Mouse (Mus musculus): Measurements from ENCODE around the gene Svs2. TPM values are rescaled to one million over a fixed set of nuclear protein-coding genes. Genes with fewer than 3 reads are reported as not detected.
"Not testable (repeated sequence)": the region's sequence is repeated elsewhere in the genome, so short reads cannot be mapped to it uniquely, and the experiment has no call there.

Svs2 gene
- polyA plus RNA-seq, 1 experiment from 2014 or later = not detected

- no peak for ATAC-seq (replicated peaks; ENCODE audit: insufficient number of reproducible peaks, low FRiP score, low TSS enrichment)
- Histone ChIP-seq H3K4me1 (ENCODE audit: control insufficient read depth, insufficient read depth, low read length) (no peaks in the 10 kb centered on the region), H3K4me3 (ENCODE audit: low read depth, low read length) (no peak overlapping the region), H3K4me2 (no peak overlapping the region), H3K9me3 (replicated peaks; ENCODE audit: control insufficient read depth, low read length) (no peaks in the 10 kb centered on the region), H3K27ac (ENCODE audit: low read depth, low read length) (no peak overlapping the region), H3K9ac (ENCODE audit: low read depth, low read length) (no peak overlapping the region), H3K27me3 (ENCODE audit: control insufficient read depth, insufficient read depth, low read length) (no peaks in the 10 kb centered on the region), H3K36me3 (ENCODE audit: control insufficient read depth, insufficient read depth, low read length) (no peaks in the 10 kb centered on the region)
- WGBS (ENCODE audit: insufficient replicate concordance) = 51% methylated on average over 4 of the region's 4 CpGs
Observed at GRCm38 (mm10) chr2:164206676-164207075, 31.6 kb downstream of the Svs2 start.

- H3K4me1 ChIP-seq (ENCODE audit: control insufficient read depth, insufficient read depth, low read length); ATAC-seq (replicated peaks; ENCODE audit: insufficient number of reproducible peaks, low FRiP score, low TSS enrichment); H3K4me3 ChIP-seq (ENCODE audit: low read depth, low read length); H3K4me2 ChIP-seq; H3K9ac ChIP-seq (ENCODE audit: low read depth, low read length); H3K27ac ChIP-seq (ENCODE audit: low read depth, low read length); H3K27me3 ChIP-seq (ENCODE audit: control insufficient read depth, insufficient read depth, low read length); H3K9me3 ChIP-seq (replicated peaks; ENCODE audit: control insufficient read depth, low read length); H3K36me3 ChIP-seq (ENCODE audit: control insufficient read depth, insufficient read depth, low read length): not testable (repeated sequence)
- WGBS (ENCODE audit: insufficient replicate concordance) = 88% methylated on average over 10 of the region's 10 CpGs
Observed at GRCm38 (mm10) chr2:164206011-164206410, 32.3 kb downstream of the Svs2 start.

- no peak within 1 kb of the TSS for H3K4me2 ChIP-seq
- 76% methylated on average over 20 of the region's 20 CpGs for WGBS (ENCODE audit: insufficient replicate concordance)
Observed at GRCm38 (mm10) chr2:164199626-164200327, 38.5 kb downstream of the Svs2 start, which contains the start of gene Wfdc15a. Gene Wfdc15a (minus strand): TSS chr2:164200130.

GRCm38 (mm10) chr2:164196700-164196990 lies 41.6 kb downstream of the Svs2 start:
- ATAC-seq (replicated peaks; ENCODE audit: insufficient number of reproducible peaks, low FRiP score, low TSS enrichment) = no peak
- no peaks in the 10 kb centered on the region for H3K36me3 ChIP-seq (ENCODE audit: control insufficient read depth, insufficient read depth, low read length)

More at GRCm38 (mm10) chr2:164199626-164200327, 38.5 kb downstream of the Svs2 start, which contains the start of gene Wfdc15a:
- Histone ChIP-seq H3K4me3 (ENCODE audit: low read depth, low read length) (no peak within 1 kb of the TSS), H3K4me1 (ENCODE audit: control insufficient read depth, insufficient read depth, low read length) (no peaks in the 10 kb centered on the region), H3K27ac (ENCODE audit: low read depth, low read length) (no peak within 1 kb of the TSS), H3K36me3 (ENCODE audit: control insufficient read depth, insufficient read depth, low read length) (no peaks in the 10 kb centered on the region), H3K9me3 (replicated peaks; ENCODE audit: control insufficient read depth, low read length) (no peaks in the 10 kb centered on the region), H3K27me3 (ENCODE audit: control insufficient read depth, insufficient read depth, low read length) (no peaks in the 10 kb centered on the region), H3K9ac (ENCODE audit: low read depth, low read length) (no peak within 1 kb of the TSS)
- no peak for ATAC-seq (replicated peaks; ENCODE audit: insufficient number of reproducible peaks, low FRiP score, low TSS enrichment)

GRCm38 (mm10) chr2:164195971-164196699 lies 42.1 kb downstream of the Svs2 start:
- Histone ChIP-seq H3K27ac (ENCODE audit: low read depth, low read length) (no peak overlapping the region), H3K27me3 (ENCODE audit: control insufficient read depth, insufficient read depth, low read length) (no peaks in the 10 kb centered on the region), H3K9me3 (replicated peaks; ENCODE audit: control insufficient read depth, low read length) (no peaks in the 10 kb centered on the region), H3K4me2 (no peak overlapping the region), H3K4me1 (ENCODE audit: control insufficient read depth, insufficient read depth, low read length) (no peaks in the 10 kb centered on the region), H3K4me3 (ENCODE audit: low read depth, low read length) (no peak overlapping the region), H3K9ac (ENCODE audit: low read depth, low read length) (no peak overlapping the region), H3K36me3 (ENCODE audit: control insufficient read depth, insufficient read depth, low read length) (no peaks in the 10 kb centered on the region)
- 77% methylated on average over 5 of the region's 5 CpGs for WGBS (ENCODE audit: insufficient replicate concordance)
- ATAC-seq (replicated peaks; ENCODE audit: insufficient number of reproducible peaks, low FRiP score, low TSS enrichment) = no peak

More at GRCm38 (mm10) chr2:164196700-164196990, 41.6 kb downstream of the Svs2 start:
- Histone ChIP-seq H3K9me3 (replicated peaks; ENCODE audit: control insufficient read depth, low read length) (no peaks in the 10 kb centered on the region), H3K27ac (ENCODE audit: low read depth, low read length) (no peak overlapping the region), H3K4me3 (ENCODE audit: low read depth, low read length) (no peak overlapping the region), H3K27me3 (ENCODE audit: control insufficient read depth, insufficient read depth, low read length) (no peaks in the 10 kb centered on the region), H3K4me2 (no peak overlapping the region), H3K9ac (ENCODE audit: low read depth, low read length) (no peak overlapping the region), H3K4me1 (ENCODE audit: control insufficient read depth, insufficient read depth, low read length) (no peaks in the 10 kb centered on the region)
- WGBS (ENCODE audit: insufficient replicate concordance) = 80% methylated on average over 5 of the region's 5 CpGs

- Histone ChIP-seq H3K27me3 (ENCODE audit: control insufficient read depth, insufficient read depth, low read length) (no peaks in the 10 kb centered on the region), H3K4me3 (ENCODE audit: low read depth, low read length) (no peak overlapping the region), H3K9ac (ENCODE audit: low read depth, low read length) (no peak overlapping the region), H3K27ac (ENCODE audit: low read depth, low read length) (no peak overlapping the region), H3K9me3 (replicated peaks; ENCODE audit: control insufficient read depth, low read length) (no peaks in the 10 kb centered on the region), H3K36me3 (ENCODE audit: control insufficient read depth, insufficient read depth, low read length) (no peaks in the 10 kb centered on the region), H3K4me2 (no peak overlapping the region), H3K4me1 (ENCODE audit: control insufficient read depth, insufficient read depth, low read length) (no peaks in the 10 kb centered on the region)
- 71% methylated on average over 5 of the region's 5 CpGs for WGBS (ENCODE audit: insufficient replicate concordance)
- no peak for ATAC-seq (replicated peaks; ENCODE audit: insufficient number of reproducible peaks, low FRiP score, low TSS enrichment)
Observed at GRCm38 (mm10) chr2:164194959-164195630, 43.2 kb downstream of the Svs2 start.

- no peaks in the 10 kb centered on the region; the same call in 1 of the 2 replicates for H3K27me3 ChIP-seq (ENCODE audit: control insufficient read depth, insufficient read depth, low read length)
- no peak overlapping the region for H3K4me2 ChIP-seq
- H3K4me1 ChIP-seq (ENCODE audit: control insufficient read depth, insufficient read depth, low read length) = no peaks in the 10 kb centered on the region
- no peak overlapping the region for H3K9ac ChIP-seq (ENCODE audit: low read depth, low read length)
- no peak overlapping the region for H3K4me3 ChIP-seq (ENCODE audit: low read depth, low read length)
- no peaks in the 10 kb centered on the region for H3K36me3 ChIP-seq (ENCODE audit: control insufficient read depth, insufficient read depth, low read length)
- ATAC-seq (replicated peaks; ENCODE audit: insufficient number of reproducible peaks, low FRiP score, low TSS enrichment) = no peak
- no peaks in the 10 kb centered on the region for H3K9me3 ChIP-seq (replicated peaks; ENCODE audit: control insufficient read depth, low read length)
- no peak overlapping the region for H3K27ac ChIP-seq (ENCODE audit: low read depth, low read length)
Observed at GRCm38 (mm10) chr2:164192279-164192678, 46.0 kb downstream of the Svs2 start.

- Histone ChIP-seq H3K27ac (ENCODE audit: low read depth, low read length) (no peak within 1 kb of the TSS), H3K9ac (ENCODE audit: low read depth, low read length) (no peak within 1 kb of the TSS), H3K36me3 (ENCODE audit: control insufficient read depth, insufficient read depth, low read length) (no peaks in the 10 kb centered on the region), H3K27me3 (ENCODE audit: control insufficient read depth, insufficient read depth, low read length) (no peaks in the 10 kb centered on the region; the same call in 1 of the 2 replicates), H3K4me3 (ENCODE audit: low read depth, low read length) (no peak within 1 kb of the TSS), H3K4me1 (ENCODE audit: control insufficient read depth, insufficient read depth, low read length) (no peaks in the 10 kb centered on the region), H3K4me2 (no peak within 1 kb of the TSS), H3K9me3 (replicated peaks; ENCODE audit: control insufficient read depth, low read length) (no peaks in the 10 kb centered on the region)
- ATAC-seq (replicated peaks; ENCODE audit: insufficient number of reproducible peaks, low FRiP score, low TSS enrichment) = no peak
- WGBS (ENCODE audit: insufficient replicate concordance) = 77% methylated on average over 6 of the region's 6 CpGs
Observed at GRCm38 (mm10) chr2:164190576-164190975, 47.7 kb downstream of the Svs2 start, which contains the start of gene Wfdc12. Gene Wfdc12 (minus strand): TSS chr2:164190608.

All from heart, embryonic 11.5 days (tissue).